Mouse (Mus musculus) erythroid progenitor cell, adult 5-6 weeks (primary cell): ENCODE results near the gene Ralgapb. TPM values are rescaled to one million over a fixed set of nuclear protein-coding genes. Genes with fewer than 3 reads are reported as not detected.
"Not testable (repeated sequence)": the region's sequence is repeated elsewhere in the genome, so short reads cannot be mapped to it uniquely, and the experiment has no call there.

Experiments used
- ATAC-seq: replicated peaks from 2 replicates; pipeline ENCODE4 v1.8.0; 2016; ENCODE audit warnings: moderate number of reproducible peaks, mild to moderate bottlenecking, moderate TSS enrichment, inconsistent platforms; ENCODE audit not compliant: poor library complexity, low FRiP score, severe bottlenecking
- total RNA-seq, 2 experiments: library from RNA; stranded (forward) in 1 of 2; stranded (reverse) in 1 of 2; fragments of 150-400 nt in 1 of 2; fragments of 186-747, 209-891 nt in 1 of 2; gene quantifications; 2 replicates each; pipeline versions ENCODE4 v1.2.3 to v1.2.4; 2015 to 2017; ENCODE audit warnings: low replicate concordance in 2 of 2

Ralgapb gene
- total RNA-seq, 2 experiments from 2014 or later = 24.9 to 31.4 TPM

DNA sequence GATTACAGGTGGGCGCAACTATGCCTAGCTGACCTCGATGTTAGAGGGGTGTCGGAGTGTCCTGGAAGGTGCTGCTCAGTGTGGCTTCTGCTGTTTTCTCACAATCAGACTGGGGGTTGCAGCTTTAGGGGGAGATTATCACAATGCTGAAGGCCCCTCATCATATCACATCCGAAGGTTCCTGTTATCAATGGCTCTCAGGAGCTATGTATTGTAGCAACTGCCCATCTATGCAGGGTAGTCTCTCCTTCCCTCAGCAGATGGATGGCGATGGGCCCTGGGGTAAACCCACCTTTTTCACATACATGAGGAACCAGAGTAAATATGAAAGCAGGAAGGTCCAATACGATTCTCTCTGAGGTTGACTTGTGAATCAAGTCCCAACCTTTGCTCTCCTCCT is 13.3 kb upstream of the Ralgapb start:
- no peak for ATAC-seq

GRCm38 (mm10) chr2:158397140-158397539 is 12.5 kb upstream of the Ralgapb start:
- ATAC-seq = not testable (repeated sequence)

DNA sequence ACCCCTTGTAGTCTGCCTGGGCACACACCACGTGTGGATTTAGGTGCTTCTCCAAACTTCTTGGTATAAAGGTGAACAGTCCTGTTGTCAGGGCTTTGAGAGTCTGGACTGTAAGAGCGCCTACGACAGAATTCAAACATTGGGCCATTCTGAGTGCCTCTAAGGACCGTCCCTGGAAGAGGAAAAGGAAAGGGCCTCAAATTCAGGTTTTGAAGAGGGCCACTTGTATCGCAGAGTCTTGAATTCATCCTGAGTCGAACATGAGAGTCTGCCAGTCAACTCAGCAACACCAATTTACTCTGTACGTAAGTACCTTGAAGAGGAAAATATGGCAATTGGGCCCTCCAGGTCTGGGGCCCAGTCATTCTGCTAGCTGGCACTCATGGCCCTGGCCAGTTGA is 6.7 kb upstream of the Ralgapb start:
- no peak for ATAC-seq

GRCm38 (mm10) chr2:158408997-158409594 is 552 bp upstream of the Ralgapb start:
- ATAC-seq = no peak

DNA sequence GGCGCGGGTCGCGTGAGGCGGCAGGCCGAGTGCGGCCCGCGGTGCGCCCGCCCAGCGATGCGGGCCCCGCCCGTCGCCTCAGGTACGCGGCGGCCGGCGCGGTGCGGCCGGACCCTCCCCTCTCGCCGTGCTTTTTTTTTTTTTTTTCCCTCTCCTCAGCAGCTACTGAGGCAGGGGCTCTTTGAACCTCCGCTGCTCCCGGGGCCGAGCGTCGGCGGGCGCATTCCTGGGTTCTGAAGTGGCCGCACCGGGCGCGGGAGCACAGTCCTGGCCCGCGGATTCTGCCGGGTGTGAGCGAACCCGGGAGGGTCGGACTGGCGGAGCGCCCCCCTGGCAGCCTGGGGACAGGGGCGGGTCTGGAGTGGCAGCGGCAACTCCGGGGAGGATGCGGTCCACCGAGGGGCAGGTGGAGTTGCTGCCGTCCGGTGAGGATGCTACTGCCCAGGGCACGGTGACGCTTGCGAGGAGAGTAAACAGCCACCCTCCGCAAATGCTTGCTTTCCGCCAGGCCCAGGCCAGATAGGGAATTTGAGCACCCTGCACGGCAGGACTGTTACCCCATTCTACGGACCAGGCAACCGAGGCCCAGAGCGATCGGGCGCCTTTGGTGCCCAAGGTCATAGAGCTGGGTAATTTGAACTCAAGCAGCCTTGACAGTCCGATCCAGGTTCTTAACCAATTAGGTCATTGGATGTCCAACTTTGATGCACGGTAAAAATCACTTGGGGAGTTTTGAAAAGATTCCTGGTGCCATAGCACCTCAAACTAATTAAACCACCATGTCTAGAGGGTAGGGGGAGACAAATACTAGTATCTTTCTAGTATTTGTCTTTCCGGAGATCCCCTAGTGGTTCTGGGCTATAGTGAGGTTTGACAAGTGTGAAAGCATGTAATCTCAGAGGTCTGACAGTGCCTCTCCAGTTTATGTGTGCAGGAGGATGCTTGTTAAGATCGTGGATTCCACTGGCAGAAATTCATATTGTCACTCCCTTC is 670 bp downstream of the Ralgapb start:
- peak; percentile 56 for ATAC-seq

GRCm38 (mm10) chr2:158413240-158413639 is 3.6 kb downstream of the Ralgapb start:
- no peak for ATAC-seq

GRCm38 (mm10) chr2:158415826-158416225 is 6.2 kb downstream of the Ralgapb start:
- no peak for ATAC-seq

GRCm38 (mm10) chr2:158418663-158419062 is 9.0 kb downstream of the Ralgapb start:
- ATAC-seq = no peak

GRCm38 (mm10) chr2:158445814-158446213 is 36.2 kb downstream of the Ralgapb start:
- no peak for ATAC-seq

- no peak for ATAC-seq
These were observed 40.2 kb downstream of the Ralgapb start for GRCm38 (mm10) chr2:158449845-158450244.

GRCm38 (mm10) chr2:158456451-158456850 is 46.8 kb downstream of the Ralgapb start:
- no peak for ATAC-seq

DNA sequence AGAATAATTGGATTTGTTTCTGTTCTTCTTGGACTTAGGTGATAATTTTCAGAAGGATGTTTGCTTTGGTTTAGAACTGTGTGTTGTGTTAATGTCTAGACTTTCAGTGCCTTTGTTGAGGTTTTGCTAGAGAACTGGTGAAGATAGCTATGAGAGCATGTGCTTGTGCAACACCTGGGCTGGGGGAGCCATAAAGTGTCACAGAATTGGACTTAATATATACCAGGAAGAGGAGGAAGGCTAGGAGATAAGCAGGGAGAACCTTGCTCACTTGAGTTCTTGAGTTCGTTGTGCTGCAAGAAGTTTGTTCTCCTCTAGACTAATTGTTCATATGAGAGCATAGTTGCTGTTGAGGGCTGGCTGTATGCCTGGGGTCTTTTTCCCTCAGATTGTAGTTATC is 48.0 kb downstream of the Ralgapb start:
- ATAC-seq = no peak

DNA sequence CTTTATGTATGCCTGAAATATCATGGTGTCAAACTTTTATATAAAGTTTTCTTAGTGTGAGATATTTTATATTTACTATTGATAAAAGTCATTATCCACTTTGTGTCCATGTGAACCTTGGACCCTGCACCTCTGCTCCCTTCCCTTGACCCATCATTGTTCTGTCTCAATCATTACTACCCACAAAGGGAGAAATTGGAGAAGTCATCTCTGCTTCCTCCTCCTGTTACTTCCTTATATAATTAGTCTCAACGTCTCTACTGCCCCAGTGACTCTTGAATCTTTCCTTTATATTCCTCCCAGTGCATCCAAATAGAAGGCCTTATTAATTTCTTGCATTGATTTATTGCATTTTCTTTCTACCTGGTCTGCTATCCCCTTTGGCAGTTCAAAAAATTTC is 52.8 kb downstream of the Ralgapb start:
- ATAC-seq = no peak

DNA sequence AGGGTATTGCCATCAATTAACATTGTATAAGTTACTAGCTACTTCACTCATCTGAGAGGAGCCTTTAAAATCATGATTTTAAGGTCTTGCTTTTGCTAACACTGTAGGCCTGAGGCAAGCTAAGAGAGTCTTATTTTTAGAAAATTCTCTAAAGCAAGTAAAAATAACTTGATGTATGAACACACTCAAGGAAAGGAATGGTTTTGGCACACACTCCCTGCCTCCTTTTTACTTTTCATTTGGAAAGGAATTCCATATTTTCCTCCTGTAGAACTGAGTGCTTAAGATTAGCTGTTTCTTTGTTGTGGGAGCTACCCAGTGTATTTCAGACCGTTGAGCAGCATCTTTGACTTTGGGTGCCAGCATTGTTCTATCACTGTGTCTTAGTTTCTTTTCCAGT is 64.5 kb downstream of the Ralgapb start:
- ATAC-seq = no peak

- ATAC-seq = no peak
These were observed 68.0 kb downstream of the Ralgapb start for GRCm38 (mm10) chr2:158477640-158478039.

GRCm38 (mm10) chr2:158498457-158498856 is 88.8 kb downstream of the Ralgapb start:
- ATAC-seq = no peak

GRCm38 (mm10) chr2:158501836-158502812 is 92.5 kb downstream of the Ralgapb start, which contains the start of gene Adig:
Gene Adig, plus strand, starts transcription at chr2:158502612.
- ATAC-seq = no peak

DNA sequence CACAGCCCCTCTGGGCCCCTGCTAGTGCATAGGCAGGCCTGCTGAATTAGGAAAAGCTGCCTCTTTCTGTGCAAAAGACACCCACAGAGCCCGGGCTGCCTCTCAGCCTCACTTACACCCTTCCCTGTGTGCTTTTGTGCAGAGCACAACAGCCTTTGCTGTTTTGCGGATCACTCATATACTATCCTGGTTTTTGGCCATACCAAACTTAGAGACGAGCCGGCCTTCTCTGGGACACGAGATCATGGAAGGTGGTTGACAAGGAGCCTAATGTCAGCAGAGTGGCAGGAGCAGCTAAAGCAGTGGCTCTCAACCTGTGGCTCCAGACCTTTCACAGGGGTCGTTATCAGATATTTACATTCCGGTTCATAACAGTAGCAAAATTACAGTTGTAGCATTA is 93.6 kb downstream of the Ralgapb start:
- no peak for ATAC-seq

GRCm38 (mm10) chr2:158503671-158504070 is 94.0 kb downstream of the Ralgapb start:
- no peak for ATAC-seq

GRCm38 (mm10) chr2:158506475-158506874 is 96.8 kb downstream of the Ralgapb start:
- no peak for ATAC-seq
